Mouse (Mus musculus) 3134 (cell line): ENCODE measurements around the gene Eea1.

Source experiments
- DNase-seq: peaks from one replicate; pipeline ENCODE4 v3.0.0-alpha.2; 2011; ENCODE audit warnings: low spot score; ENCODE audit not compliant: insufficient read length; ENCODE audit errors: extremely low read depth

Eea1 gene

DNA sequence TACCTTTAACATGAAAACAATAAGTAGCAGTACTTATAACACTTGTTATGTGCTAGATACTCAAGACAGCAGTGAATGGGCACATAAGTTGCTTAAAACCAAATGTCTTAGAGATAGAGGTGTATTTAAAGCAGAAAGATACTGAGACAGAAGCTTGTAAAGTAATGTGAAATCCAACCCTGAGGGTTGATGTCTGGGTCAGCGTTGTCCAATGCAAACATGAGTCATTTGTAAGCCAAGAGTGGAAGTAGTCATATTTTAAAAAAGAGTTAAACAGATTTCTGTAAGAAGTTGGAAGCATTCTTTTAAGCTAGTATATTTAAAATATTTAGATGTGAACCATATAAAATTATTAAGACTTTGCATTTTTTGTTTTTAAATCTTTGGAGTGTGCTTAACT, 4.6 kb downstream of the Eea1 start:
- DNase-seq, result no peak

- DNase-seq, result no peak
These were observed 9.0 kb downstream of the Eea1 start for GRCm38 (mm10) chr10:95949410-95949809.

GRCm38 (mm10) chr10:95950194-95950593, 9.7 kb downstream of the Eea1 start:
- no peak for DNase-seq

GRCm38 (mm10) chr10:95950797-95951196, 10.3 kb downstream of the Eea1 start:
- DNase-seq, result no peak

GRCm38 (mm10) chr10:95951346-95951745, 10.9 kb downstream of the Eea1 start:
- DNase-seq, result no peak

DNA sequence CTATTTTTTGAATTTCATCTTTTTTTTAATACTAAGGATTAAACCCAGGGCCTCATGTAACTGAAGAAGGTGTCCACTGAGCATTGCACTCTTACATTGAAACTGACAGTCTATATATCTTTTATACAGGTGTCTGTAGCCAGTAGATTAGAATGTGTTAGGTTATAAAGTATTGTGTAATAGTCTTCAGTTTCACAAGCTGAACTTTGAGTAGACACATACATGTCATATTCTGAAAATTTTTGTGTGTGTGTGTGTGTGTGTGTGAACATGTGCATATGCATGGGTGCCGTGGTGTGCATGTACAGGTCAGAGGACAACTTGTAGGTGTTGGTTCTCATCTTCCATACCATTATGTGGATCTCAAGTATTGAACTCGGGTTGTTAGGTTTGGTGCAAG, 16.2 kb downstream of the Eea1 start:
- DNase-seq, result no peak

DNA sequence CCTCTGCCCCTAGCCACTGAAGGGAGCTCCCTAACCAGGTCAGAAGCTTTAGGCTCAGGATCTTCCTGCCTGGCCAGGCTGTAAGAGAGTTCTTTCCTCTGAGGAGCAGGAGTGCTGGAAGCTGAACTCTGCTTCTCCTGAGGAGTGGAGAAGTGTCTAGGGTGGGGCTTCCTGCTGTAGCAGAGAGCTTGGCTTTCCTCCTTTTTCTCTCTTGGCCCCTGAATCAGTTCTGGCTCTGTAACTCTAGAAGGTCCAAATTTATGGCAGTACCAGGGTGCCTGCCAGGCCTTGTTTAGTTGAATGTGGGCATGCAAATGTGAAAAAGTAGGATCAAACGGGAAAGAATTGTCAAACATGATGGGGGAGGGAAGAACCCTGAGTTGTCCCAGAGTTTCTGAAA, 17.1 kb downstream of the Eea1 start:
- DNase-seq, result no peak

DNA sequence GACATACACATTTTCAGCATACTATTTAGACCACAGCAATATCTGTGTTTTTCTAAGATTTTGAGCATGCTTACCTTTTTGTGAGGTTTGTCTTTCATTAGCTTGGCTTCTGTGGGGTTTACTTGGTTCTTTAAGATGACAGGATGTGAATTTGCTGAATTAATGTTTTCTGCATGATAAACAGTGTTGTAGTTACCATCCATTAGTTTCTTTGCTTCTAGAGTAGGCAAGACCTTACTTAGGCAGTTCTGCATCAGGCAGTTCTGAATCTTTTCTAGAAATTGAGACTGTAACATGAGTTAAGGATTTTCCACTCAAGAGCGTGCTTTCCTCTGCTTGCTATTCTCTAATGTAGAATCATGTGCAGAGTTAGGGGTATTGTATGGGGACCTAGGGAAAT, 24.2 kb downstream of the Eea1 start:
- DNase-seq, result no peak

- no peak for DNase-seq
These were observed 29.2 kb downstream of the Eea1 start for GRCm38 (mm10) chr10:95969694-95970093.

- DNase-seq, result no peak
These were observed 30.3 kb downstream of the Eea1 start for GRCm38 (mm10) chr10:95970744-95971212.

DNA sequence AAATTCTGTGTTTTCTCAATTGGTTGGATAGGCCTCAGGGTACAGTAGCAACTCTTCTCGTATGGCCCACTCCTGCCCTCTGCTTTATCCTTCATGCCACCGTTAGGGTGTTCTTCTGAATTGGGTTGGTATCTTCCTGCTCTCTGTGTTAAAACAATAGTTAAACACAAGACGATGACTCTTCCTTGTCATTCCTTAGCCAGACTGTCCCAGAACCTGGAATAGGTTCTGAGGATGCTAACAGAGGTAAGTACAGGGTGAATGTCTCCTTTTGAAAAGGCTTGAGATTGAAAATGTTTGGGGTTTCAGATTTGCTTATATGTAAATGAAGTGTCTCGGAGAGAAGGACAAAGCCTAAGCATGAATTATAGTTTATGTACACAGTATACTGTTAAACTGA, 30.9 kb downstream of the Eea1 start:
- no peak for DNase-seq

DNA sequence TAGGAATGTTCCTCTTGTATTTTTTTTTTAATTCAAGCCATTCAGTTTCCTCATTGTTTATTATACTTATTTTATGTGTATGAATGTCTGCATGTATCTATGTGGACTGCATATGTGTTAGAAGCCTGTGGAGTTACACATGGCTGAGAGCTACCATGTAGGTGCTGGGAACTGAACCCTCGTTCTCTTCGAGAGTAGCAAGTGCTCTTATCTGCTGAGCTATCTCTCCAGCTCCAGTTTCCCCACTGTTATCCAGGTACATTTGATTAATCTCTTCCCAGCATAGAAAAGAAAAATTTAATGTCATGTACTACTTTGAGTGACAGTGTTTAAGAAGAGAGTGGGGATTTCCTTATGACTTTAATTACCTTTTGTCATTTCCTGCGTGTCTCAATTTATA, 31.5 kb downstream of the Eea1 start:
- DNase-seq, result no peak

DNA sequence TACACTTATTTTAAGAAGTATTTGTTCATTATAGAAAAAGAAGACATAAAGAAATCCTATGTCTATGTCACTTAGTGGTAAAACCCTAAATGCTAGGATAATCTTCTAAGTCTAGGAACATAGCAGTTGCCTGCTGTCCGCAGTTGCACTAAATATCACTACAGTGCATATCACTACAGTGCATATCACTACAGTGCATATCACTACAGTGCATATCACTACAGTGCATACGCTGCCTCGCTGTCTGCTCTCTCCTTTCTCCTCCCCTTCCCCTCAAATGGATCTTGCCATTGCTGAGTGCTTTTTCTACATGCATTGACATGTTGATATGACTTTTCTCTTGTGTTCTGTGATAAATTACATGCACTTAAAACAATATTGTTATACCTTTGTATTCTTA, 34.0 kb downstream of the Eea1 start:
- no peak for DNase-seq

DNA sequence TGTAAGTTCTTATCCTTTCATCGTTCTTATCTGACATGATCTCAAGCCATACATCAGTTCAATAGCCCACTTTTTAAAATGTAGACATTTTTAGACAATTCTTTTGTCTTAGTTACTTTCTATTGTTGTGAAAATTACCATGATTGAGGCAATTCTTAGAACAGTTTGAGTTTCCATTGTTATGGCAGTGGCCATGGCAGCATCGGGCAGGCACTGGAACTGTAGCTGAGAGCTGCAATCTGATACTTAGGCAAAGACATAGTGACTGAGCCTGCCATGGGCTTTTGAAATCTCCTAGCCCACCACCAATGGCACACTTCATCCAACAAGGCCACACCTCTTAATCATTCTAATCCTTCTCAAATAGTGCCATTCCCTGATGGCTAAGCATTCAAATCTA, 36.3 kb downstream of the Eea1 start:
- DNase-seq, result no peak

- peak; percentile 14 for DNase-seq
These were observed 49.3 kb downstream of the Eea1 start for GRCm38 (mm10) chr10:95989731-95990130.

DNA sequence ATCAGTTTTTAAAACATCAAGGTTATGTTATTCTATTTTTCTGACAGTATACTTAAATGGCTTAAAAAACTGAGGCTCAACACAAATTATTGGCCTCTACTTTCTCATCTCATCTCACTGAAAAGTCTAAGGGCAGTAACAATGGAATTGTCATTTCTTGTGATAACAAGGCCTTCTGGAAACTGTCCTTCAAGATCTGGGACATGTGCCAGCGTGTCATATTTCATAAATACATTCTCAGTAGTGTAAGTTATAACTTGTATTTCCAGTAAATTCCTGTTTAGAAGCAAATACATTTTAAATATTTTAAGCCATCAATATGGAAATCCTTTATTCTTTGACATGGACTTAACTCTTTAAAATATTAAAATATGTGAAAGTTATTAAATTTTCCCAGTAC, 50.7 kb downstream of the Eea1 start:
- DNase-seq, result no peak

DNA sequence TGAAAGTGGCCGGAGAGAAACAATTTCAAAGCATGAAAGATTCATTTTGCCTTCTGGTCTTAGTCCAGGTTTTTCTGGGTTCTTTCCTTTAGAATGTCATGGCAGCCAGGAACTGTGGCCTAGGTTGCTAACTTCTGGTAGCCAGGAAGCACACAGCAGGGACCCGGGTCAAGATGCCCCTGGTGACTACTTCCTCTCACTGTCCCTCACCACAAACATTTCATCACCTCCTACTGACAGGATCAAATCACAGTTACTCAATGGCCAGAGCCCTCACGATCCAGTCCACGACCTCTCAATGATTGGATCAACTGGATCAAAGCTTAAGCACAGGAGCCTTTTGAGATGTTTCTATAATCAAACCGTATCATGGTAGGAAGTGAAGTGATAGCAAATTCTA, 60.5 kb downstream of the Eea1 start:
- no peak for DNase-seq

GRCm38 (mm10) chr10:96015738-96016137, 75.3 kb downstream of the Eea1 start:
- no peak for DNase-seq

DNA sequence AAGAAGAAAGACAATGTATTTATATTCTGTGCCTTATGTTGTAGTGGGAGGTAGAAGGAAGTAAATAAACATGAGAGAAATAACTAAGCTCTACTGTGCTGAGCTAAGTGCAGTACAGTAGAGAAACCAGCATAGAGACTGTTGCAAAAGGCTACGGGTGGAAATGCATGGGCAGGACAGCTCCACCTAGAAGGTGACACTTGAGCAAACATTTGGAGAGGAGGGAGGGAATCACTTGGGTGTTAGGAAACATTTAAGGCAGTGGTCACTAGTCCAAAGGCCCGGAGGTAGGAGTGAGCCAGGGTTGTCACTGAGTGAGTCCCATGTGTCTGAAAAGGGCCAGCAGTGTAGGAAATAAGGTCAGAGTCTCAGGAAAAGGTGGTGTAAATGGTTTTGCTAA, 77.0 kb downstream of the Eea1 start:
- no peak for DNase-seq

GRCm38 (mm10) chr10:96033356-96033984, 93.0 kb downstream of the Eea1 start:
- peak; percentile 11 for DNase-seq

DNA sequence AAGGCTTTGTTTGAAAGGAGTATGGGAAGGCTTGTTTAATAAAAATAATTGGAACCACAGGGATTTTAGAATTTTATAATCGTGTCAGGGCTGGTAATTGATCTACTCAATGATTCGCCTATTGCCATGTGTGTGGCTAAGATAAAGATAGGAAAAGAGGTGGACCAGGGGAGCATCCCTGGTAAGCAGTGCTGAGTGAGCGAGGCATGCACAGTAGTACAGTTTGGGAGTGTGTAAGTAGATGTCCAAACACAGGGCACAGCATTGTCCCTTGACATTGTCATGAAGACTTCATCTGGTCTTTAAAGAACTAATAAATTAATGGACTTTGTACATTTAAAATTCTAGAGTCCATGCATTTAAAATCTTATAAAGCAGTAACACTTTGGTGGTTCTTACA, 93.7 kb downstream of the Eea1 start:
- no peak for DNase-seq

DNA sequence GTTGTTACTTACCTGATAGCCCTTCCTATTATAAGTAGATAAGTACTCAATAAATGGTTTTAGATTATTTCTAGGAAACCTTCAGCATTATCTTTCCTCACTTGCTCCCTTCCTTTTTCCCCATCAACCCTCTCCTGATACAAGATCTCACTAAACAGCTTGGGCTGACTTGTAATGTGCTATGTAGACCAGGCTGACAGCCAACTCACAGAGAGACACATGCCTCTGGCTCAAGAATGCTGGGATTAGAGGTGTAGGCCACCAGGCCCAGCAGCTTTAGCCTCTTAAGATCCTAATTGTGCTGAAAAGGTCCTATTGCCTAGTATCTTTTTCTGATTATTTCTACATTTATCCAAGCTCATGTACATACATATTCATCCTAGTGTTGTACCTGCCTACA, 95.5 kb downstream of the Eea1 start:
- DNase-seq, result no peak

DNA sequence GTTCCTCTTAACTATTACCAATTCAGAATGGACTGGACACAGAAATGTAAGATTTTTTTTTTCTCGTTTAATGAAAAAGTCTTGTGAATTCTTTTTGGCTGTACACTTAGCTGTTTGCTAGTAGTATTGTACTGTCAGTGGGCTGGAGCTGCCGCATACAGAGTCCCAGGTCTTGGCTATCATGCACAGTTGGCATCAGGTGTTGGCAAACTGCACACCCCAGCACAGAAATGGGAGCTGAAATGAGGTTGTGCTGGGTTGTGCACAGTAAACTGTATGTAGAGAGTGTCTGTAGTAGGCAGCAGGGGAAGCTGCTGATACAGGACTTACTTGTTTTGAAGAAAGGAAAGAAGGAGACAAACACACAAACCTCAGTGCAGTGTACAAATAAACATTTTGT, 103.8 kb downstream of the Eea1 start:
- no peak for DNase-seq
